Mouse (Mus musculus): Measurements from ENCODE around the gene Cdh18. TPM values are rescaled to one million over a fixed set of nuclear protein-coding genes. Genes with fewer than 3 reads are reported as not detected.
"Not testable (repeated sequence)": the region's sequence is repeated elsewhere in the genome, so short reads cannot be mapped to it uniquely, and the experiment has no call there.

Cdh18 gene
- polyA plus RNA-seq, 1 experiment from 2014 or later, result 0.08 TPM

DNA sequence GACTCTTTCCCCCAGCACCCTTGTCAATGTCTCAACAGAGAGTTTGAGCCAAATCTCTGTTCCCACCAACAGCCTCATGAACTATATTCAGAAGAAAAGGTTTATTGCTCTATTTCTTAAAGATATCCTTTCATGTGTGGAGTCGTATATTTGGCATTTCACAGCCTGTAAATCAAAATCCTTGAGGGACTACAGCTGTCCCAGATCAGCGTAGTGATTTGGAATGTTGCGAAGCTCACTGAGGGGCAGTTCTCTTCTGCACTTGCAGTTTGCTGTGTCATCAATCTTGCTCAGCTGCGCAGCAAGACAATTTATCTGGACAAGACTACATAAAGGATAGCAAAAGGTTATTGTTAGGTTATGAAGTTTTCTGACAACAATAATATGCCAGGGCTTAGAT lies 385.5 kb downstream of the Cdh18 start:
- no peak for DNase-seq (ENCODE audit: low spot score)

DNA sequence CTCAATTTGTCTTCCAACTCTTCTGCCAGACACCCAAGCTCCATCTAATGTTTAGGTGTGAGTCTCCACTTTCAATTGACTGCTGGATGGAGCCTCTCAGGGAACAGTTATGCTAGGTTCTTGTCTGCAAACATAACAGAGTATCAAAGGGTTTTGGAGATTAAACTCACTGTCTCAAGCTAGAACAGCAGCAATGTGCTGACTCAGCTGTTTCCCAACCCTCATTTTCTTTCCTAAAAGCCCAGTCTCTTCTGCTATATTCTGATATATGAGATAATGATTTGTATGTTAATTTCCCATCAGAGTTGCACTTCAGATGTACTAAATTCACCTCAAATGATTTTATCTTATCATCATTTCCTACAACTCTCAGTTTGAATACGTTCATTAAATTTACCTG lies 398.4 kb downstream of the Cdh18 start:
- DNase-seq (ENCODE audit: low spot score), result no peak

DNA sequence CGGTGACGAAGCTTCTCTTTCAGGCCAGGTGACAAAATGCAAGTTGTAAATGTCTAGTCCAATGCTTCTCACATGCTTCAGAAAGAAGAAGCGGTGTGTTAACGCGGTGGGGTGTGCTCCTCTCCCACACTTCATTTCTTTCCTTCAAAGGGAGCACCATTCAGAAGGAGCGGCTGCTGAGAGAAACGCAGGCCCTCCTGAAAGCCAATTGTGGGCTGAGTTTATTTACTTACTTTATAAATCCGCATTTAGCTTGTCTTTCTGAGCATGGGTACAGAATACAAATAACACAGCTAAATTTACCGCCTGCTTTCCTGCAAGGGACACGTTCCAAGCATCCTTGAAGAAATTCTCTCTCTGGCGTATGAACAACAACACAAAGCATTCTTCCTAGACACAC lies 420.6 kb downstream of the Cdh18 start:
- DNase-seq (ENCODE audit: low spot score), result no peak

- no peak for DNase-seq (ENCODE audit: low spot score)
These were observed 431.3 kb downstream of the Cdh18 start for GRCm38 (mm10) chr15:22980136-22980535.

DNA sequence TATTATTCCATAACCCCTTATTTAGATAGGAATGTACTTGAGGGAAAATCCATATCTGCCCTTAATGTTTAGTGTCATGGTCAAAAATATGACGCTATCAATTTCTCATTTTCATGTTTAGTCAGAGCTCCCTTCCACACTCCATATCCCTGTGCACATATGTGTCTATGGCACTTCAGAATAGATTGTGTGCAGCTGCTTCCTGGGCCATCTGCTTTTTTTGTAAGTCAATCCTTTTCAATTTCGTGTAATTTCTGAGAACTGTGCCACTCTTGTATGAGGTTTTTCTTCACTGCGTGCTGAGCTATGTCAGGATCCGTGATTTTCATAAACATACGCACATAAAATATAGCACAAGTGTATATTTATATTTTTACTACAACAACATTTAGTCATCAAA lies 435.8 kb downstream of the Cdh18 start:
- DNase-seq (ENCODE audit: low spot score), result no peak

DNA sequence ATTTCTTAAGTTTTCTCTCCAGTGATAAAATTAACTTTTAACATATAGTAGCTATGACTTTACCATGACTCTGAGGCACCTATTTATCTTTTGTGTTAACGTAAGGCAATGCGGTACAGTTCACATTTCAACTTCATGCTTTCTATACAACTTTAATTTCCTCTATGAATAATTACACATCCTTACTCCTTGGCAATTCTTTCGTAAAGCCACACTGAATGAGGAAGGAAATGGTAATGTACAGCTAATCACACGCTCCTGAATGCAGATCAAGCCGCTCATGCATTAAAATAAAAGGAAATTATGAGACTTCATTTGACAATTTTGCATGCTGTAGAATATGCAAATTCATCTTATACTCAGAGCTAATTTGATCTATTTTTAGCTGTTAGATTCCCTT lies 467.9 kb downstream of the Cdh18 start:
- DNase-seq (ENCODE audit: low spot score), result no peak

DNA sequence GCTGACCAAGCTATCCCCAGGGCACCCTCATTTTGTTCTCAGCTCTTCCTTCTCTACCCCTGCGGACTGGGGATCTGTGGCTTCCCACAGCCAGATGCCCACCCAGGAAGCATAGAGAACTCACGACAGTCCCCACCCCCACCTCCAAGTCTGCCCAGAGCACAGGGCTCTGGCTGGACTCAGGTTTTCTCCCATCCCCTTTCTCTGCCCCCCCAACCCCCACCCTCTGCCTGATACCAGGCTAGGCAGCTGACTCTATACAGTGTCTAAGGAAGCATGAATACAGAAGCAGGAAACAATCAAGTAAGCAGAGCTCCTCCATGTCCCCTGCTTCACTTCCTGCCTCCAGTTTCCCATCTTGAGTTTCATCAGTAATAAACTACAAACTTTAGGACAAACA lies 472.3 kb downstream of the Cdh18 start:
- no peak for DNase-seq (ENCODE audit: low spot score)

DNA sequence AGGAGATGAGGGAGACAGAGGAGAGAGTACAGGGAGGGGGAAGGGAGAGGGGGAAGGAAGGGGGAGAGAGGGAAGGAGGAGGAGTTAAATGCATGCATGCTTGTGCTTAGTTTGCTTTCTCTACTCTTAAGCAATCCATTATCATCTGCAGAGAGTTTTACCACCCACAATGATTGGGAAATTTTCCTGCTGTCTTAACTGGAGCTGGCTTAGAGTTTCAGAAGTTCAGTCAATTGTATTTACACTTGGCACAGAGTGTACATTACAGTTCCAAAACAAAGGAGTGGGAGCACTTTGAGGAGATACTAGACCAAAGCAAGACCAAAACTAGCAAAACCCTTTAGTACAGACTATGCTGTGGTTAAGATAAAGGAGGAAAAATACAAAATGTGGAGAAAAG lies 473.8 kb downstream of the Cdh18 start:
- no peak for DNase-seq (ENCODE audit: low spot score)

DNA sequence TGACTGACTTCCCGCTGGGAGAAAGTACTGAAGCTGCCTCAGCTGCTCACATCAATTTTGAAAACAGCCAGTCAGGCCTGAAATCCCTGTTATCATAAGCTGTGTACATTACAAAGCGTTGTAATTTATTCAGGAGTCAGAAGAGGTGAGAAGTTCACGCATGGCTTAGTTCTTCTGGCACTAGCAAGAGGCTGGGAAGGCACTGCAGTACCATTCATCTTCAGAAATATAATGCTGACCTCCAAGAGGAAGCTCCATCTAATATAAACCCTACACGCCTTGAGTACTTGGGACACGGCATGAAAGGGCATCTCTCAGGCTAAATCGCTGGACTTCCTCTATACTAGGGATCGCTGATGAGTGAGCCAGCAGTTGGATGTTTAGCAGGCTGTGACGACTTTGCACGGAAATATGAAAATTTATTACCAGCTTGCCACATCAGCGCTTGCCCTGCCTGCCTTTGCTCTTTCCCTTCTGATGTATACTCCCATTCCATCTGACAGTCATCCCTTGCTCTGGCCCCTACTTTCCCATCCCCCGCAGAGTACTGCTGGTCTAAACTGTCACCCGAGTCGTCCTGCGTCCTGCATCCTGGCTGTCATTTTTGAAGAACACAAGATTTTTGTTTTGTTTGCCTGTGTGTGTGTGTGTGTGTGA lies 486.9 kb downstream of the Cdh18 start:
- no peak for DNase-seq (ENCODE audit: low spot score)

DNA sequence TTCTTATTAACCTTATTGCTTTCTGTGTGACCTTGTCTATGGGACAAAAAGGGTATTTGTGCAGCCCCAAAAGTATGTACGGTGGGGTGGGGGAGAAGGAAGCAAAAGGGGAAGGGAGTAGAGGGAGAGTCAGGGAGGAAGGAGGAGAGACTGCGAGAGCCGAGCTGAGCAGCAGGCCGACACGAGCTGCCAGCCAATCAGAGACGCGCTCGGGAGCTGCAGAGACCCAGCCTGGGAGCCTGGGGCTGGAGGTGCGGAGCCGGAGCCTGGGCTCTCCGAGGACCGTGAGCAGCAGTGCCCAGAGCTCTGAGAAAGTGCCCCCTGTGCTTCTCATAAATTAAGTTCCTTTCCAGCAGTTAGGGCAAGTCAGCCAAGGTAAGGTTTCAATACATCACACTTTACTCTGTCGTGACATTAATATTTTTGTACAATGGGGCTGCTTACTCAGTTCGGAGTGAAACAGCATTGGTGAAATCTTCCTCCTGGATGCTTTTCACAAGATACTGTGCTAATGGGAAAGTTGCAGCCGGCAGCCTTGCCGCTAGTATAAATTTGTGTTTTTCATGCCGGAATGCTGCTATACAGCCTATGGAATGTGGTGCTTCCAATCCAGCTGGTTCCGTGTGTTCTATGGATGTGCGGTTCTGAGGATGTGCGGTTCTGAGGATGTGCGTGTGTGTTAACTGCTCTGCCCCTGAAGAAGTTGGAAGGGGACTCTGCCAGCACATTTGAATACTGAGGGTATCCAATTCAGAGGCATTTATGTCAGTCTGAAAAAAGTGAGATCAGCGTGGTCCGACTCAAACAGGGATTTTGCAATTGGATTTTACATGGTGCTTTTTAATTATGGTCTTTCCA lies 487.6 kb downstream of the Cdh18 start:
- no peak for DNase-seq (ENCODE audit: low spot score)

GRCm38 (mm10) chr15:23037561-23037960 lies 488.7 kb downstream of the Cdh18 start:
- DNase-seq (ENCODE audit: low spot score), result no peak

GRCm38 (mm10) chr15:23046127-23046785 lies 497.4 kb downstream of the Cdh18 start:
- DNase-seq (ENCODE audit: low spot score), result no peak

DNA sequence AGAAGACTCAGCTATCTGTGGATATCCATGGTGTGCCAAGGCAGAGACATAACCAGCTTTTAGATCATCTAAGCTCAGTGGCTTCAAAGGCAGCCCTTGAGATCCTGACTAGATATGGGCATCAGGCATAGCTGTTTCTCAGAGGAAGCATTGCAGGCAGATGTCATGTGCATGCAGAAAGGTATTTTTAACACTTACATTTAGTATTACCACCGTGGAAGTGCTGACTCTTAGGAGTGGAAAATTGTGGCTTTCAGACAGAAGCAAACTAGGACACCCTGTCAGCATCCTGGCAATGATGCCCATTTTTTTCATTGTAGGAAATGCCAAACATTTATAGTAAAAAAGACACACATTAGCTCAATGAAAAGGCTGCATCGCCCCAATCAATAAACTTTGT lies 503.2 kb downstream of the Cdh18 start:
- DNase-seq (ENCODE audit: low spot score), result no peak

DNA sequence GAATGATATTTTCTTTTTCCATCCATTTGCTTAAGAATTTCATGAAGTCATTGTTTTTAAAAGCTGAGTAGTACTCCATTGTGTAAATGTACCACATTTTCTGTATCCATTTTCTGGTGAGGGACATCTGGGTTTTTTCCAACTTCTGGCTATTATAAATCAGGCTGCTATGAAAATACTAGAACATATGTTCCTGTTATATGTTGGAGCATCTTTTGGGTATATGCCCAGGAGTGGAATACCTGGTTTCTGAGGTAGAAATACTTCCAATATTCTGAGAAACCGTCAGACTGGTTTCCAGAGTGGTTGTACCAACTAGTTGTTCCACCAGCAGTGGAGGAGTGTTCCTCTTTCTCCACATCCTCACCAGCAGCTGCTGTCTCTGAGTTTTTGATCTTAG lies 536.5 kb downstream of the Cdh18 start:
- not testable (repeated sequence) for DNase-seq (ENCODE audit: low spot score)

DNA sequence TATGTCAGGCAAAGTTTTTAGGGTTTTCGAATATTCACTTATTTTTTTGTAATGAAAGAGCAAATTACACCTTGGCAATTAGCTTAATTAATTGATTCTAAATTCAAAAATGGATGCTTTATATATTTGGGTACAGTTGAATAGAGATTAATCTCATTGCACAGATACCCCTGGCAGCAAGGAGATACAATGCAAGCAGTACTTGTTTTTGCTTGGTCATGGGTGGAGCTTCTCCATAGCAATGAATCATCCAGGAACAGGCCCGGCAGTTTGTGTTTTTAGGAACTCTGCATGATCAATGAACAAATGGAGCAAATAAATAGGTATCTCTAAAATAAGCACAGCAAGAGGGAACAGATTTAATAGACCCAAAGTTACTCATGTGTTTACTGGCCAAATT lies 538.7 kb downstream of the Cdh18 start:
- no peak for DNase-seq (ENCODE audit: low spot score)

GRCm38 (mm10) chr15:23096601-23097000 lies 547.8 kb downstream of the Cdh18 start:
- no peak for DNase-seq (ENCODE audit: low spot score)

DNA sequence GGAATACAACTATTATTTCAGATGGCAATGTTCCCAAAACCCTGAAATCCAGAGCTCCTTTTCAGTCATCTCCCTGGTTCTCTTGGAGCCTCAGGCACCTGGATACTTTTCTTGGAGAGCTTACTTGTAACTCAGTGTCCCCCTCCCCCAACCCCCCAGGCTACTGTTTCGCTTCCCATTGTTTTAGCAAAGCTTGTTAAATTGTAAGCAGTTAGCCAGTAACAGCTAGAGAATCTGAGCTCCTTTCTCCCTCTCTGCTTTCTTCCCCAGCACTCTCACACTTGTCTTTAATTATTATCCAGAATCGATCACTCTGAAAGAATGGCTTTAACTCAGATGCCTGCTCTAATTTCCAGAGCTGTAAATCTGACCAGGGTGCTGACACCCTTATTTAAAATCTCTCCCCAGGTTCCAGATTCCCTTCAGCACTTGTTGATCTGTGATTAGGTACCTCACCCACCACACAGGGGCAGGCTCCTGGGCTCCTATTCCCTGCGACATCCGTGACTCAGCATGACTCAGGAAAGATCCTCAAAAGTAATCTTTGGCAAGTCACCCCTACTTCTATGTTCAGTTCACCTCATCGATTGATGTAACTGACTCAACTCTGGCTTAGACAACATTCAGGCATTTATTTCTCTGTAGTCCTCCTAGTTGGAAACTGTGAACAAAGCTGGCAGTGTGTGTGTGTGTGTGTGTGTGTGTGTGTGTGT lies 556.0 kb downstream of the Cdh18 start:
- DNase-seq (ENCODE audit: low spot score), result no peak

DNA sequence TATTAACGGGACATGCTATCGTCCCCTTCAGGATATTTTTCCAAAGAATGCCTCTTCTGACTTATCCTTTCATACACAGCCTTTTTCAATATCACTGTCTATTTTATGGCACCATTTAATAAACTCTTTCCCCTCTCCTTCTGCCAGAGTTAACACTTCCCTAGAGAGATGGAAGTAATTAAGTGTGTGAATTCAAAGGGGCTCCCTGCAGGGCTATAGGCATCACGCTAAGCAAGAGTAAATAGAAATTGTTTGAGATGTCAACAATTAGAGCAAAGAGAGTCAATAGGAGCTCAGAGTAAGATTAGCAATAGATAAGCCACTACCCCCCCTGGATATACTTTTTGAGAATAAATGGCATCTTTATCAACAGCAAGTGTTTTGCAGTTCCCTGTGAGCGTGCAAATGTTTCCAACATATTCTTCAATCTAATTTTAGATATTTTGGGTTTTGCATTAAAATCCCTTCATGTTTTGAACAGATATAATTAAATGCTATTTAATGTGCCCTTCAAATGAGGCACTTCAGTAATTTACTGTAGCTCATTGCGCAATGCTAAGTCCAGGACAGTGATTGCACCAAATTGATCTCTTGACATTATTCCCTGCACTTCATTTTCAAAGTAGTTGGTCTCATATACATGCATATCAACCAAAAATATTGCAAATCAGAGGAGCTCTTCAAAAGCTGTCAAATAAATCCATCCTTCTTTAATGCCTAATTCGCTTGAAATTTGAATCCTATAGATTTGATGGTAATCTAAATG lies 586.3 kb downstream of the Cdh18 start:
- DNase-seq (ENCODE audit: low spot score), result no peak

- no peak for DNase-seq (ENCODE audit: low spot score)
These were observed 588.1 kb downstream of the Cdh18 start for GRCm38 (mm10) chr15:23136971-23137370.

- not testable (repeated sequence) for DNase-seq (ENCODE audit: low spot score)
These were observed 594.1 kb downstream of the Cdh18 start for GRCm38 (mm10) chr15:23142907-23143306.

DNA sequence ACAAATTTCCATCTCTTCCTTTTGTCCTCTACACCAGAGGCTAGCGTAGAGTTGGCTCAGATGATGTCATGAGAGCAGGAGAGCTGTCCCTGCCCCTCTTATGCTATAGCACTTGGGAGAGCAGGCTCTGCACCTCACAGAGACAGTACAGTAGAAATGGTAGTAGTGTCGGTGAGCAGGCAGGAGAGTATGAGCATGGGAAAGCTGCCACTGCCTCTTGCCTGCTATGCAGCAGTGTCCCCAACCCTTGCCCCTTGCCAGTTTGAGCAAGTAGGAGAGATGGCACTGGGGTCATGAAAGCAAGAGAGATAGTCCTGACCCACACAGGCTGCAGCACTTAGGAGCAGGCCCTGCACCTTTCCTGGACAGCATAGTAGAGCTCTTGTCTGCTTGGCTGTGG lies 607.1 kb downstream of the Cdh18 start:
- no peak for DNase-seq (ENCODE audit: low spot score)

Measured in thymus, postnatal 0 days (tissue).